Mouse (Mus musculus) midbrain, embryonic 13.5 days (tissue): ENCODE measurements around the gene Snai3. TPM values are rescaled to one million over a fixed set of nuclear protein-coding genes. Genes with fewer than 3 reads are reported as not detected.

Source experiments
- ATAC-seq: fragments of 200-750 bp; cut with Nextera tagmentation; 2 replicates; pipeline ENCODE4 v1.8.0; 2017; ENCODE audit warnings: mild to moderate bottlenecking, moderate TSS enrichment, moderate library complexity
- H3K27ac ChIP-seq: fragments of 300-500 bp; sonication (generic); 2 replicates; pipeline ENCODE4 v1.5.1; 2015; ENCODE audit warnings: inconsistent platforms, mild to moderate bottlenecking, moderate library complexity
- H3K27me3 ChIP-seq: fragments of 300-500 bp; sonication (generic); 2 replicates; pipeline ENCODE4 v1.6.1; 2015; ENCODE audit warnings: mild to moderate bottlenecking, inconsistent platforms
- H3K36me3 ChIP-seq: fragments of 300-500 bp; sonication (generic); 2 replicates; pipeline ENCODE4 v1.6.1; 2015; ENCODE audit warnings: mild to moderate bottlenecking, inconsistent platforms
- H3K4me1 ChIP-seq: fragments of 300-500 bp; sonication (generic); replicated peaks from 2 replicates; pipeline ENCODE4 v1.6.1; 2015; ENCODE audit warnings: inconsistent platforms
- H3K4me2 ChIP-seq: fragments of 300-500 bp; sonication (generic); replicated peaks from 2 replicates; pipeline ENCODE4 v1.6.1; 2015; ENCODE audit warnings: moderate library complexity, mild to moderate bottlenecking, inconsistent platforms
- H3K4me3 ChIP-seq: fragments of 300-500 bp; sonication (generic); replicated peaks from 2 replicates; pipeline ENCODE4 v1.5.1; 2015; ENCODE audit warnings: mild to moderate bottlenecking, inconsistent platforms
- H3K9ac ChIP-seq: fragments of 300-500 bp; sonication (generic); replicated peaks from 2 replicates; pipeline ENCODE4 v1.6.1; 2015; ENCODE audit warnings: mild to moderate bottlenecking, inconsistent platforms
- H3K9me3 ChIP-seq: fragments of 300-500 bp; sonication (generic); 2 replicates; pipeline ENCODE4 v1.6.1; 2016; ENCODE audit warnings: mild to moderate bottlenecking, inconsistent platforms
- WGBS: fragments of 180-500 bp; shearing (Covaris S2); methylation state at CpG from one replicate; pipeline ENCODE4 v1.1.7; 2015; 5-methylcytosine and 5-hydroxymethylcytosine counted together
- polyA plus RNA-seq: library from polyadenylated mRNA; unstranded; fragments of >200 nt; fragmentation: Nextera tagmentation; extraction: Ambion mirVana; gene quantifications from 2 replicates; pipeline ENCODE4 v1.2.1, GENCODE M21; 2015

The Snai3 gene
- polyA plus RNA-seq, 1 experiment from 2014 or later: not detected

GRCm38 (mm10) chr8:122436146-122436545 is 24.4 kb downstream of the Snai3 start:
- Histone ChIP-seq H3K36me3 (peaks cover 69% of the 10 kb centered on the region), H3K27ac (no peak overlapping the region), H3K4me3 (no peak overlapping the region), H3K9me3 (peaks cover 2% of the 10 kb centered on the region; the same call in 1 of the 2 replicates), H3K9ac (no peak overlapping the region), H3K4me2 (no peak overlapping the region), H3K4me1 (peaks cover 17% of the 10 kb centered on the region), H3K27me3 (0 out of 2 replicates have a peak, but pooled peaks cover 10% of the 10 kb centered on the region)
- WGBS: 96% methylated on average over 9 of the region's 9 CpGs
- ATAC-seq: no peak

DNA sequence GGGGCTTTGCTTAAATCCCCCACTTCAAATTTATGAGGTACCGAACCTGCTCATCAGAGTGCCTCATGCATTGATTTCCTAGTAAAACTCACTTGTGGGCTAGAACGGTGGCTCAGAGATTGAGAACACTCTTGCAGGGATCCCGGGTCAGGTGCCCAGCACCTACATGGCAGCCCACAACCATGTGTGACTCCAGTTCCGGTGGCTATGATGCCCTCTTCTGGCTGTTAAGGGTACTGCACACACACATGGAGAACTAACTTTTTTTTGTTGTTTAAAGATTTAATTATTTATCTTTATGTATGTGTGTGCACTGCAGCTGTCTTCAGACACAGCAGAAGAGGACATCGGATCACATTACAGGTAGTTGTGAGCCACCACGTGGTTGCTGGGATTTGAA is 25.2 kb downstream of the Snai3 start:
- 89% methylated on average over 6 of the region's 6 CpGs for WGBS
- no peak for ATAC-seq
- Histone ChIP-seq H3K9ac (no peak overlapping the region), H3K9me3 (peaks cover 2% of the 10 kb centered on the region; the same call in 1 of the 2 replicates), H3K27ac (no peak overlapping the region), H3K4me3 (no peak overlapping the region), H3K4me1 (peaks cover 17% of the 10 kb centered on the region), H3K4me2 (no peak overlapping the region), H3K36me3 (peaks cover 69% of the 10 kb centered on the region), H3K27me3 (0 out of 2 replicates have a peak, but pooled peaks cover 10% of the 10 kb centered on the region)

DNA sequence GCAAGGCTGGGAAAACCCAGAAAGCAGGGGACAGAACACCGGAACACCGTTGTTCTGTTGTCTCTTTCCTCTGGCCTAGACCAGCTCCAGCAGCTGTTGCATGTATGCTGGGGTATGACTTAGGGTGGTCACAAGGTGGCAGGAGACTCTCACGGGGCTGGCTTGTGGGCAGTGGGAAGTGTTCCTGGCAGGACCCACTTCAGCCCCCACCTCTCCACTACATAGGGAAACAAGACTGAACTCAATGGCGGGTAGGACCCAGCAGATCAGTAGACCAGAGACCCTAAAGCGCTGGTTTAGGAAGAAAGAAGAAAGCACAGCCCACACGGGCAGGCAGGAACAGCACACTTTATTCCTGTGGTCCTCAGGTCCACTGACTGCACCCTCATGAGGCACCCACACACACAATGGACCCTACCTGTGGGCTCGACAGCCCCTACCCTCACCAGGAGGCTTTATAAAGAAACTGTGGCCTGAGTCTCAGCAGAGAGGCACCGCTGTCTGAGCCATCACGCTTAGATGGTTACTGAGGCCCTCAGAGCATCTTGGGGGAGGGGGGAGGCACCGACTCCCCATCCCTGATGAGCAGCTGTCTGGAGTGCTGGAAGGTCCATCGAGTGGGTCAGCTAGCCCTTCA is 27.1 kb downstream of the Snai3 start:
- peaks cover 17% of the 10 kb centered on the region for H3K4me1 ChIP-seq
- H3K36me3 ChIP-seq: peaks cover 53% of the 10 kb centered on the region
- H3K4me2 ChIP-seq: peak overlapping the region; percentile 62; the same call in 1 of the 2 replicates
- H3K27me3 ChIP-seq: 0 out of 2 replicates have a peak, but pooled peaks cover 10% of the 10 kb centered on the region
- no peak overlapping the region for H3K4me3 ChIP-seq
- no peak overlapping the region for H3K27ac ChIP-seq
- H3K9me3 ChIP-seq: peaks cover 2% of the 10 kb centered on the region; the same call in 1 of the 2 replicates
- H3K9ac ChIP-seq: no peak overlapping the region; the same call in 1 of the 2 replicates
- ATAC-seq: peak; percentile 28; the same call in 1 of the 2 replicates
- 74% methylated on average over 11 of the region's 11 CpGs for WGBS

- Histone ChIP-seq H3K27ac (no peak within 1 kb of the TSS), H3K9ac (peak within 1 kb of the TSS; percentile 64), H3K9me3 (peaks cover 2% of the 10 kb centered on the region; the same call in 1 of the 2 replicates), H3K27me3 (0 out of 2 replicates have a peak, but pooled peaks cover 10% of the 10 kb centered on the region), H3K36me3 (peaks cover 46% of the 10 kb centered on the region), H3K4me2 (peak within 1 kb of the TSS; percentile 62), H3K4me1 (peaks cover 17% of the 10 kb centered on the region), H3K4me3 (peak within 1 kb of the TSS; percentile 31)
- WGBS: 5% methylated on average over 45 of the region's 45 CpGs
- peak; percentile 67 for ATAC-seq
Observed at GRCm38 (mm10) chr8:122432443-122433268, 27.9 kb downstream of the Snai3 start, which contains the start of gene Cyba. Gene Cyba (minus strand): TSS chr8:122432930.

- WGBS: 41% methylated on average over 18 of the region's 18 CpGs
- ATAC-seq: 0 out of 2 replicates have a peak, but pooled peaks have one; percentile 18
- Histone ChIP-seq H3K4me2 (peak overlapping the region; percentile 62), H3K36me3 (peaks cover 38% of the 10 kb centered on the region), H3K27me3 (0 out of 2 replicates have a peak, but pooled peaks cover 10% of the 10 kb centered on the region), H3K9ac (peak overlapping the region; percentile 64; the same call in 1 of the 2 replicates), H3K27ac (no peak overlapping the region), H3K9me3 (peaks cover 2% of the 10 kb centered on the region; the same call in 1 of the 2 replicates), H3K4me3 (peak overlapping the region; percentile 31), H3K4me1 (peaks cover 17% of the 10 kb centered on the region)
Observed at GRCm38 (mm10) chr8:122431694-122432442, 28.7 kb downstream of the Snai3 start.

DNA sequence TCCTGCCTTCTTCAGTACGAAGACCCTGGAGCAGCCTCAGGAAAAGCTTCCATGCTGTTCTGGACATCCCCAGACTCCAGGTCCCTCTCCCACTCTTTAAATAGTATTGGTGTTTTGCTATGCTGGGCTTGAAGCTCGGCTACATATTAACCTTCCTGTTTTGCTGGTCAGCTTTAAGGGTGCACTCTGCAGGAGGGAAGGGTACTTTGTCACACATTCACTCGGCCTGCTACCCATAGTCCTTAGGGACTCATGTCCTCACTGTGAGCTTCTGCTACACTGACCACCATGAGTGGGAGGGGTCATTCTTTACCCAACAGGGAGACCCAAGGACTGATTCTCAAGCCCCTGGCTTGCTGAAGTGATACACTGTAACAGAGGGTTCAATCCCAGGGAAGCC is 29.9 kb downstream of the Snai3 start:
- peaks cover 2% of the 10 kb centered on the region; the same call in 1 of the 2 replicates for H3K9me3 ChIP-seq
- no peak overlapping the region for H3K9ac ChIP-seq
- H3K4me3 ChIP-seq: no peak overlapping the region
- 92% methylated on average over 3 of the region's 3 CpGs for WGBS
- ATAC-seq: no peak
- peaks cover 17% of the 10 kb centered on the region for H3K4me1 ChIP-seq
- 0 out of 2 replicates have a peak, but pooled peaks cover 10% of the 10 kb centered on the region for H3K27me3 ChIP-seq
- H3K36me3 ChIP-seq: peaks cover 26% of the 10 kb centered on the region
- no peak overlapping the region for H3K4me2 ChIP-seq
- H3K27ac ChIP-seq: no peak overlapping the region

GRCm38 (mm10) chr8:122430058-122430636 is 30.4 kb downstream of the Snai3 start:
- Histone ChIP-seq H3K36me3 (peaks cover 21% of the 10 kb centered on the region), H3K4me1 (peaks cover 17% of the 10 kb centered on the region), H3K4me3 (no peak overlapping the region), H3K9me3 (no peaks in the 10 kb centered on the region), H3K27me3 (0 out of 2 replicates have a peak, but pooled peaks cover 10% of the 10 kb centered on the region), H3K9ac (no peak overlapping the region), H3K4me2 (no peak overlapping the region), H3K27ac (no peak overlapping the region)
- 83% methylated on average over 10 of the region's 10 CpGs for WGBS
- ATAC-seq: no peak

- no peak overlapping the region for H3K4me3 ChIP-seq
- no peak overlapping the region for H3K4me2 ChIP-seq
- H3K9me3 ChIP-seq: no peaks in the 10 kb centered on the region
- H3K27ac ChIP-seq: no peak overlapping the region
- 0 out of 2 replicates have a peak, but pooled peaks cover 9% of the 10 kb centered on the region for H3K27me3 ChIP-seq
- peaks cover 16% of the 10 kb centered on the region for H3K4me1 ChIP-seq
- WGBS: 90% methylated on average over 9 of the region's 9 CpGs
- no peak overlapping the region for H3K9ac ChIP-seq
- no peak for ATAC-seq
- H3K36me3 ChIP-seq: peaks cover under 1% of the 10 kb centered on the region
Observed at GRCm38 (mm10) chr8:122428163-122428562, 32.4 kb downstream of the Snai3 start.

- ATAC-seq: no peak
Observed at GRCm38 (mm10) chr8:122427607-122428006, 32.9 kb downstream of the Snai3 start.

GRCm38 (mm10) chr8:122426145-122426544 is 34.4 kb downstream of the Snai3 start:
- ATAC-seq: no peak
- no peaks in the 10 kb centered on the region for H3K36me3 ChIP-seq
- H3K9me3 ChIP-seq: no peaks in the 10 kb centered on the region
- no peaks in the 10 kb centered on the region for H3K4me1 ChIP-seq
- no peak overlapping the region for H3K27ac ChIP-seq
- no peak overlapping the region for H3K4me3 ChIP-seq
- WGBS: 83% methylated on average over 9 of the region's 9 CpGs
- no peaks in the 10 kb centered on the region for H3K27me3 ChIP-seq
- no peak overlapping the region for H3K4me2 ChIP-seq
- no peak overlapping the region for H3K9ac ChIP-seq

More at GRCm38 (mm10) chr8:122427607-122428006, 32.9 kb downstream of the Snai3 start:
- Histone ChIP-seq H3K4me3 (no peak overlapping the region), H3K9me3 (no peaks in the 10 kb centered on the region), H3K27ac (no peak overlapping the region), H3K27me3 (0 out of 2 replicates have a peak, but pooled peaks cover 3% of the 10 kb centered on the region), H3K36me3 (no peaks in the 10 kb centered on the region), H3K4me2 (no peak overlapping the region), H3K4me1 (peaks cover 10% of the 10 kb centered on the region), H3K9ac (no peak overlapping the region)
- 88% methylated on average over 7 of the region's 7 CpGs for WGBS

DNA sequence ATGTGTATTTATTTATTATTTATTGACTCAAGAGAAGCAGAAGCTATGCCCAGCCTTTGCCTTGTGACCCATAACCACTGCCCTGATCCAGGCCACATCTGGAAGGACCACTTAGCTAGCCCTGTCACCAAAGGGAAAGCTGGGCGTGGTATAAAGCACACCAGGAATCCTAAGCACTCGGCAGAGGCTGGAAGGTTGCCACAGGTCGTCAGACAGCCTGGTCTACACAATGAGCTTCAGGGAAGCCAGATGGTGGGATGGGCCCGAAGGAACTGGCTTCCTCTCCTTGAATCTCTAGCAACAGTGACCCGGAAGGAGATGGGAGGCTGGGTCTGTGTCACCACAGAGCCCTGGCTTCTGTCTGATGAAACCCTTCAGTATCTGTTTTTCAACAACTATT is 36.9 kb downstream of the Snai3 start:
- Histone ChIP-seq H3K4me3 (no peak overlapping the region), H3K4me2 (no peak overlapping the region), H3K9ac (no peak overlapping the region), H3K4me1 (no peaks in the 10 kb centered on the region), H3K36me3 (peaks cover 7% of the 10 kb centered on the region), H3K9me3 (no peaks in the 10 kb centered on the region), H3K27me3 (no peaks in the 10 kb centered on the region), H3K27ac (no peak overlapping the region)
- WGBS: 58% methylated on average over 5 of the region's 5 CpGs
- ATAC-seq: no peak
